Mouse (Mus musculus): ENCODE data around the gene Sertad3.

Sertad3 gene

DNA sequence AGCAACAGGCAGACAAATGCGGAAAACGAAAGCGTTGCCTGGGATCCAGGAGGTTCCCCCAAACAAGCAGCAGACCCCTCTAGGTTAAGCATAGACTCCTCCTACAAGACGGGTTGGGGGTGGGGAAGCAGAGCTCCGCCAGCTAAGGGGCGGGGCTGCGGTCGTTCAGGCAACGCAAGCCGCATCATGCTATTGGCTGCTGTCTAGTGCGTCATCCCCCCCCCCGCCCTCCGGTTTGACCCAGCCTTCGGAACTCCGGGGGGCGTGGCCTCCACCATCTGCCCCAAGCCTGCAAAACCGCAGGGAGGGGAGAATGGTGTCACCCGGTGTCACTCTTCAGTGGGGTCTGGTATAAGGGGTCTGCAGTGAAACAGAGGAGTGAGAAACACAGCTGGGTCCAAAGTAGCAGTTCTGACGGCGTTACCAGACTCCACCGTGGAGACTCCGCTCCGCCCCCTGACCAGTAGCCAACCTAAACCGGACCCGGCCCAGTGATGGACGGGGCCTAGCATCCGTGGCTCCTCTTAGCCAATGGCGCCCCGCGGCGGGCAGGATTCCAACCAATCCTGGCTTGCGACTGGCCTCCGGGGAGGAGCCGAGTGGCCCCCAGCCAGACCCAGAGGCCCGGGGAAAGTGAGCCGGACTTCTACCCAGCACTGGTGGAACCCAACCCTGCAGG lies at the start of gene Sertad3:
Sertad3 (plus strand) TSS at position 613 of the 679 bp plus-strand sequence.
- DNase-seq (ENCODE audit: low read depth): peak; percentile 99

DNA sequence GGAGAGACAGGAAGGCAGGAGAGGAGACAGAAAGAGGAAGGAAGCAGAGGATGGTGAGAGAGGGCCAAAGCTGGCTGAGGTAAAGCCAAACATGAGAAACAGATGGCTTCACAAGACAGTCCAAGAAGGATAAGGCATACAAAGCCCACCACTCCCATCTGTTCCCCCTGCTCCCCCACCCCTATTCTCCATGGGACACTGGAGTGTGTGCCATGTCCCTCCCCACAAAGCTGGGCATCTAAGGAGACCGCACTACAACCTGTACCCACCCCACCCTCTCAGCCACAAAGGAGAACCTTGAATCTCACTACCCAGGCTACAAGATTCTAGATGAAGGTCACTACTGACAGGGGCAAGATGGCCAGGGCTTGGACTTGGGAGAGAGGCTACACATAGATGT lies 46.2 kb upstream of the Sertad3 start:
- no peak for DNase-seq (ENCODE audit: low read depth)

DNA sequence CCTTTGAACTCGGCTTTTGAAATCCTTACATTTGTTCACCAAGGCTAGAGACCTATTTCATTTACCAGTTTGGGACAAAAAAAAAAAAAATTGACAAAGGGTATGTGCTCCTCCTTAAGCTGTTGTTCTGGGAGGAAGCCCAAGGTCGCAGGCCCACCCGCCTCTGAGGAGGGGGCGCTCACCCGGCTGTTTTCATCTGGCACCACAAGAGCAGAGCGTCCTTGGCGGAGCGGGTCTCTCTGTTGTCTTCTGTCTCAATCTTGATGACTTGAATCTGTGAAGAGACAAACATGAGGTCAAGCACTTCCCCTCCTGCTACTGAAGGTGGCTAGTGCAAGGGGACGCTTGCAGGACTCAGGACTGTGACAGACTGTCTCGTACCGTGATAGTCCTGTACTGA lies 45.6 kb upstream of the Sertad3 start:
- no peak for DNase-seq (ENCODE audit: low read depth)

DNA sequence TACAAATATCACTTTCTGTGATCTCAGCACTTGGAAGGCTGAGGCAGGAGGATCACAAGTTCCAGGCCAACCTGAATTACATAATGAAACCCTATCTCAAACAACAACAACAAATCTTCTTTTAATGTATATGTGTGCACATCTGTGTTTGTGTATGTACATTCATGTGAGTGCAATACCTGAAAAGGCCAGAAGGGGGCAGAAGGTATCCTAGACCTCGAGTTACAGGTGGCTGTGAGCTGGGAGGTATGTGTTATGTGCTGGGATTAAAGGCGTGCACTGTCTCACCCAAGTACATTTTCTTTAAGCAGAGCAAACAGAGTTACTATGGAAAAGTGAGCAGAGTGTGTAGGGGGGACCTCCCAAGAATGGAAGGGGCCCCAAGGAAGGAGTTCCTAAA lies 44.4 kb upstream of the Sertad3 start:
- DNase-seq (ENCODE audit: low read depth): peak; percentile 29

DNA sequence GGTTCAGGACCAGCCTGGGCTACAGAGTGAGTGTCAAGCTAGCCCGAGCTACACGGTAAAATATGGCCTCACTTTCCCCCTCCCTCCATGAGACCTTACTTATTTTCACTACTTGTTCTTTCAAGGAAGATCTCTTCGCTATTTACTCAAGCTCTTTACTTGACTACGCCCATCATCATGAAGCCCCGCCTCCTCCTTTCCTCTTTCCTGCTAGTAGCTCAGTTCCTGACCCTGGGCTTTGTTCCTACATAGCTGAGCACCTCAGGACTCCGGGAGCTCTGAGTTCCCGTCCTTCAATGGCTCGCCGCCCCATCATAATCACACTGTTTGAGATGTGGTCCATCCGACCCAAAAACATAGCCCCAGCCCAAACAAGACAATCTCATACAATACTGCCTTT lies 40.2 kb upstream of the Sertad3 start:
- no peak for DNase-seq (ENCODE audit: low read depth)

DNA sequence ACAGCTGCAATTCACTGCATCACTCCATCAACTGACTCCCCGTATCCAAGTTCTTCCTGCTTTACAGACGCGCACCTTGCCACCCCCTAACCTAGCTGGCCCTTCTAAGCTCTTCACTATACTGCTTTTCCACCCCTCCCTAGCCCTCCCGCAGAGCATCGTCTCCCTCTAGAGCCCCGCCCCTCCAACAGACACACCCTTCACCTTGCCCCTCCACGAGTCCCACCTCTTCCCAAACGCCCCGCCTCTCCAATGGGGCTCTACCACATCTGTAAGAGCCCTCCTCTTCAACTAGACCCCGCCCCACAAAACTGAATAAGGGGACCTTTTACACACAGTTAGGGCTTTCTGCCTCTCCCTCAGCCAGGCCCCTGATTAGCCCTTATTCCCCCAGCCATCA lies 39.8 kb upstream of the Sertad3 start:
- DNase-seq (ENCODE audit: low read depth): no peak

DNA sequence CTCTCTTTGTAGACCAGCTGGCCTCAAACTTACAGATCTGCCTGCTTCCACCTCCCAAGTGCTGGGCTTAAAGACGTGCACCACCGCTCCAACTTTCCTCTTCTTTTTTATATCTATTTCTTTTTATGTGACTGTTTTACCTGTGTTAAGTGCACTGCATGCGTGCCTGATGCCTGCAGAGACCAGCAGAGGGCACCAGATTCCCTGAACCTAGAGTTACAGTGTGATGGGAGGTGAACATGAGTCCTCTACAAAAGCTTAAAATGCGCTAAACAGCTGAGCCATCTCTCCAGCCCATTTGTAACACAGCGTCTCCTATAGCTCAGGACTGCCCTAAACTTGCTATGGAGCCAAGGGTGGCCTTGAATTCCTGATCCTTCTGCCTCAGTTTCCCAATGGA lies 36.0 kb upstream of the Sertad3 start:
- DNase-seq (ENCODE audit: low read depth): peak; percentile 77

DNA sequence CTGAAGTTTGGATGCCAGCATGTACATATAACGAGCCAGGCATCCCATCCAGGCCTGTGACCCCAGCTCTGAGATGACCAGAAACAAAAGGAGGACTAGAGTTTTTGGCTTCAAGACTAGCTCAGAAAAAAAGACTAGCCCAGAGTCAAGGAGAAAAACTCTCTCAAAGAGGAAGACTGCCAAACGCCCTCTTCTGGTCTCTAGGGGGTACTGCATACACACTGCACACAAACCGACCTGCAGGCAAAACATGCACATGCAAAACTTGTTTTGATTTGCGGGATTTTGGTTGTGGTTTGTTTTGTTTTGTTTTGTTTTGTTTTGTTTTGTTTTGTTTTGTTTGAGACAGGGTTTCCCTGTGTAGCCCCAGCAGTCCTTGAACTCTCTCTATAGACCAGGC lies 33.6 kb upstream of the Sertad3 start:
- DNase-seq (ENCODE audit: low read depth): peak; percentile 31

DNA sequence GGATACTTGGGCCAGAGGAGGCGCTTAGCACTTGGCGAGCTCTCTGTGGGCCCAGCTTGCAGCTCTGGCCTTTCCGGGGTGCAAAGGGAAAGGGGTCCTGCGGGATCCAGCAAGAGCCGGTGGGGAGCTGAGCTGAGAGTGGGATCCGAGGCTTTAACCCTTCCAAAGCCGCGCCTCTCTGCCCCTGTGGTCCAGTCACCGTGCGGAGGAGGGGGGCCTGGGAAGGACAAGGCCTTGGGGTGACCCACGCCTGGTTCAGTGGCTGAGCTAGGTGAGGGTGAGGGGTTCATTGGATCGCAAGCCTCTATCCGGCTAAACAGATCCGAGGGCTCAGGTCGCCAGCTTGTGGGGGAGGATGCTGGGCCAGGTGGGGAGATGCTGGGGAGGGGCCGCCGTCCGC lies 27.5 kb upstream of the Sertad3 start:
- DNase-seq (ENCODE audit: low read depth): no peak

DNA sequence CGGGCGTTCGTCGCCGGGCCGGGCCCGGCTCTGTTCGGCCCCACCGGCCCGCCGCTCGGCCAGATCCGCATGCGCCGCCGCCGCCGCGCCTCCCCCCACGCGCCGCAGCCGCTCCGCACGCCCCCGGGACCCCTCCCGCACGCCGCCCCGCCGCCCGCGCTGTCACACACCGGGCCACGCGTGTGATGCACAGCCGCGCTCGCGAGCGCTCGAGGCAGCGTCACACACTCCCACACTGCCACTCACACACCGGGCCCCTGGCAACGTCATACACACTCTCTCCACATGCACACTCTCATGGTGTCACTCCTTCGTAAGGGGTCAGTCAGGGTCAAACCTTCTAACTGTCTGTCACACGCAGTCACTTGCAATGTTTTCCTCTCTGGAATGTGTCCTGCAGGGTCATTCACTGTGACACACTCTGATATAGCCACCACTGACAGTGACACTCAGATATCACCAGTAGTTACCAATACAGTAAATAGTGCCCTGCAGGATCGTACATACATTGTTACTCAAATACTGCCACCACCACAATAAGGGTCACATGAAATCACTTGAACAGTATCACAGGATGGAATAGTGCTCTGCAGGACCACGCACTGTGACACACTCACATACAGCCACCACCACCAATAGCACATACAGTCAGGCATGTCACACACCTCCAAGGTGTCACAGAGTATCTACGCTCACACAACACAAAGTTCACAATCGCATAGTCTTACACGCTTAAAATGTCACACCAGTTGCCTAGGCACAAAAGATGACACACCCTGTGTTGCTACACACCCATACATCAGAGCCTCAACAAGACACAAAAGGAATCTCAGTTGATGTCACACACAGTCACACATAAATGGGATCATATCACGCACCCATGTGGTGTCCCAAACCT lies 26.8 kb upstream of the Sertad3 start:
- peak; percentile 62 for DNase-seq (ENCODE audit: low read depth)

DNA sequence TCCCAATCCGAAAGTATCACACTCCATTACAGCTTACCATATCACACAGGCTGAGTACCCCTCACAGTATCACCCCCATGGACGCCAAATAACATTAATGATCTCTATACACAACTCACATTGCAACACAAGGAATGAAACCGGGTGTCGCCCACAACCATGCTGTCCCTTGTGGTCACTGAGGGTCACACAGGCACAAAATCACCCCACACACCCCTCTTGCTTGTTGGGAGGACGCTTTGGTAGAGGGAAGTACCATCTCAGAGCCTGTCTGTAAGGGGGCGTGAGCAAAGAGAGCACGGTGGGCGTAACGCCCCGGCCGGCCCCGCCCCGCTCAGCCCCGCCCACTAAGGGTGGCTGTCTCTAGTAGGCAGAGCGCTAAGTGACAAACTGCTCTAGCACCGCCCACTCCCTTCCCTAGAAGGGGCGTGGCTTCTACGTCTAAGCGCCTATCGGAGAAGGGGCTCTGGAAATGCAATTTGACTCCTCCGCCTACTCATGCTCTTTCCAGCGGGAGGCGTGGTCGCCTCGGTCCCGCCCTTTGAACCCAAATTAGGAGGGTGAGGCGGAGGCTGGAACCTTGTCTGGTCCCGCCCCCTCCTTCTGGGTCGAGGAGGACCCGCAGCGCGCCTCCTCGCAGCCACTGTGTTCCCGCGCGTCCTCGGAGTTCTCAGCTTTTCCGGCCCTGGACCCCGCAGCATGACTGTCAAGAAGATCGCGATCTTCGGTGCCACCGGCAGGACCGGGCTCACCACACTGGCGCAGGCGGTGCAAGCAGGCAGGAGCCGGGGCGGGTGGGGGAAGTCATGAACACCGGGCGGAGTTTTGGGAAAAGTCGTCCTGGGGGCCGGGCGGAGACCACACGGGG lies 25.9 kb upstream of the Sertad3 start, which contains the start of the genes Sptbn4 and Blvrb:
Sptbn4 (minus strand) TSS at position 268 of the 868 bp plus-strand sequence.
Blvrb (plus strand) TSS at position 560 of the 868 bp plus-strand sequence.
- peak; percentile 98 for DNase-seq (ENCODE audit: low read depth)

DNA sequence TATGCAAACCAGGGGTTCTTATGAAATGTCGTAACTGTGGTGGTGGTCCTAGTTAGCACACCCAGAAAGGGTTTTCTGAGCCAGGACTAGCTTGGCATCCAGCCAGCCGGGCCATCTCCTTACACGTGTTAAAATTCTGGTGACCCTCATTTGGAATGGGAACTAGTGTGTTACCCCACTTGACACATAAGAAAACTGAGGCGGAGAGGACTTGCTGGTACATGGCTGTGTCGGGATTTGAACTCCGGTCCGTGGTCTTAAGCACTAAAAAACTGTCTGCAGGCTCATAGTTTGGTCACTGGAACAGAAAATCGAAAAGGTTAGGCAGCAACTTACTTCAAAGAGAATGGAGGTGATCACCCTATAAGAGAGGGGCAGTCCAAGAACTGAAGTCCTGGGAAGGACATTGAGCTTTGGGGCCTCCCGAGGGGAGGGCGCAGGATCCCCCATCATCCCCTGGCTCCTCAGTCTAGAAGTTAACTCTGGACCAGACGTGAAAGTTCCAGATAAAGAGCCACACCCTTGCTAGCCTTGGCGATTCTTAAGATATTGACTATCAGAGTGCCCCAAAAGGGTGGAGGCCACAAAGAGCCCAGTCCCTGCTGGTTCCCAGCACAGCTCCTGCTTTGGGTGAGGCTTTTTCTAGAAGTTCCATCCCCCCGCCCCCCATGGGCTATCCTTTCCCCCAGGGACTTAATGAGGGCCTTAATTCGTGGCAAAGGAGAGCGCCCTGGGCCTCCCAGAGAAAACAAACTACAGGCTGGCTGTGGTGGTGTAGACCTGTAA lies 25.0 kb upstream of the Sertad3 start:
- no peak for DNase-seq (ENCODE audit: low read depth)

DNA sequence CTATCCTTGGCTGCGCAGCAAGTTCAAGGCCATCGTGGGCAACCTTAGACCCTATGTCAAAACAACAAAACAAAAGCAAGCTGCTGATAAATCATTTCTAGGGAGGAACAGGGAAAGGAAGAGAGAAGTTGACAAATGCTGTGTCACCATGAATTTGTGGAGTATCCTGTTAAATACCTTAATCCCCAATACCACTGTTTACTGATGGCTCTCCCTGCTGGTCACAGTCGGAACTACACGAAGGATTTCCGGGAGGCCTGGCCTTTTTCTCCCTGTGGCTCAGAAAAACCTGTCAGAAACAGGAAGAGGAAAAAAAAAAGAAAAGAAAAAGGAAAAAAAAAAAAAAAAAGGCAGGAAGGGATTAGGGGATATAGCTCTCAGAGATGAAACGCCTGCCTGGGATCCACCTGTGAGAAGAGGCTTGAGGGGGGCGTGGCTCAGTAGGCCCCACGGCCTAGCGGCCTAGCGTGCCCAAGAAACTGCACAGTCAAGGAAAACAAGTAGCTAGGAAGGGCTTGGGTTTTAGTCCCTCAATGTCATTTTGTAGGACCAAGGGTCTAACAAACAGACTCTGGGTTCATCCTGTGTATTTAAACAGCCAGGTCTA lies 24.2 kb upstream of the Sertad3 start:
- peak; percentile 70 for DNase-seq (ENCODE audit: low read depth)

DNA sequence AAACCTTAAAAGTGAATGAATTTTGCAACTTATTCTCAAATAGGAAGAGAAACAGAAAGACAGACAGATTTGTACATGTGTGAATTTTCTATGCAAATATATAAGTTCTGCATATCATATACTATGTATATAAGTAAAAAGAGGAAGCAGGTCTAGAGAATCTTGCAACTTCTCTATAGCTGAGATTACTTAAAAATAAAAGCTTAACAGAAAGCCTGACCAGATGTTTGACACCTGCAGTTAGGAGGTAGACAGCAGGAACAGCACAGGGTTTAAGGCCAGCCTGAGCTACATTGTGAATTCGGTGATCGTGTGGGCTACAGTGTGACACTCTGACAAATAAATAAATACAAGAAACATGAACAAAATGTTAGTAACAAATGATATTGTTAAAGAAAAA lies 22.2 kb upstream of the Sertad3 start:
- no peak for DNase-seq (ENCODE audit: low read depth)

DNA sequence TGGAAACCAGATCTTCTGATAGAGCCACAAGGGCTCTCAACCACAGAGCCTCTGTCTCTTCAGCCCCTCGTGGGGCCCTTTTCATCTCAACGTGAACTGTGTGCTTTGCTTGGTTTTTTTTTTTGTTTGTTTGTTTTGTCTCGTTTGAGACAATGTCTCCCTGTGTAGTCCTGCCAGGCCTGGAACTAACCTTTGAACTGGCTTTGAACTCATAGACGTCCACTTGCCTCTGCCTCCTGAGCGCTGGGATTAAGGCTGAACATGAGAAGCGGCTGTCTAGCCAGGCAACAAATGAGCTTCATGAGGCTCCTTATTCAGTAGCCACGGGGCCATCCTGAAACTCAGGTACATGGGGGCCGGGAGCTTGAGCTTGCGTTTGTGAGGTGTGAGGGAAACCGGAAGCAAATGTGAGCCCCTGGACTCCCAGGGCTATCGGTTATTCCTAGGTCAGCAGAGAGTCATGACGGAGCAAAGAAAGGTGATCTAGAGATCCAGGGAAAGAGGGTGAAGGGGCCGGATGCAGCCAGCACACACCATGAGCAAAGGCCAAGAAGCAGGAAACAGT lies 21.3 kb upstream of the Sertad3 start:
- DNase-seq (ENCODE audit: low read depth): no peak

DNA sequence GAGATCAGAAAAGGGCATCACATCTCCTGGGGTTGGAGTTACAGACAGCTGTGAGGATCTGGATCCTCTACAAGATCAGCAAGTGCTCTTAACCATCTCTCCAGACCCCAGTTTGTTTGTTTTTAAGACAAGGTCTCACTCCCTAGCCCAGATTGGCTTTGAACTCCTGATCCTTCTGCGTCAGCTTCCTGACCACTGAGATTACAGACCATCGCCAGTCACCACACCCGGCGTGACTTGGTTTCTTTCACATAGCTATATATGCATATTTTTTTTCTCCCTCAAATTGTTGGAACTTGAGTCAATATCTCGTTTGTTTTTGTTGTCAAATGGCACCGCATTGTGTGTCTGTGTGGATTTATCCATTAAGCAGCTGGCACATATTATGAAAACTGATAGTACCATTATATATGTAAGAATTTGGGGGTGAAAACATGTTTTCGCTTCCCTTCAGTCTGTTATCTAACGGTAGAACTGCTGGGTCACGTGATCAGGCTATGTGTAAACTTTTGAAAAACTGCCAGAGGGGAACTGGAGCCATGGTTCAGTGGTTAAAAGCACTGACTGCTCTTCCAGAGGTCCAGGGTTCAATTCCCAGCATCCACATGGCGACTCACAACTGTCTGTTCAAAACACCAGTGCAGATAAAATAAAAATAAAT lies 19.0 kb upstream of the Sertad3 start:
- no peak for DNase-seq (ENCODE audit: low read depth)

DNA sequence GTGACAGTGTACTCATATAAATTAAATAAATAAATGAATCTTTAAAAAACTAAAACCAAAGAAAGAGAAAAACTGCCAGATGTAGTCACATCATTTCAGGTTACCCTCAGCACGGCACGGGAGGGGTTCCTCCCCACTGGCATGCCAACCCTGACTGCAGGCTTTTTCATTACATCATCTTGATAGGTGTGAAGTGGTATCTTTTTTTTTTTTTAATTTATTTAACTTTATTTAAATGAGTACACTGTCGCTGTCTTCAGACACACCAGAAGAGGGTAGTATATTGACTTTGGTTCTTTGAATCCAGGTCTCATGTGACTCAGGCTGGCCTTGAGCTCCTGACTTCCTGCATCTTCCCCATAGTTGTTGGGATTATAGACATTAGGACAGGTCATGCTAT lies 18.3 kb upstream of the Sertad3 start:
- DNase-seq (ENCODE audit: low read depth): no peak

DNA sequence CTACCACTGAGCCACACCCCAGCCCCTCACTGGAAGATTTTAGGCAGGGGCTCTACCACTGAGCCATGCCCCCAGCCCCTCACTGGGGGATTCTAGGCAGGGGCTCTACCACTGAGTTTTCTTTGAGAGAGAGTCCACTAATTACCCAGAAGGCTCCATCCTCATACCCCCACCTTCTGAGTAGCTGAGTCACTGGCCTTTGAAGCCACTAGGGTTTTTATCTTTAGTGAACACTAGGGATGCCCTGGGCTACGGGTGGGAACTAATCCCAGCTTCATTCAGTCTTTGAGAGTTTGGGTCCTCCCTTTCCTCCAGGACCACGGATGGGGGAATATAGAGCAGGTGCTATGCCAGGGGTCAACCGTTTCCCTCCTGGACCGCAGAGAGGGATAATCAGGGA lies 15.0 kb upstream of the Sertad3 start:
- DNase-seq (ENCODE audit: low read depth): no peak

DNA sequence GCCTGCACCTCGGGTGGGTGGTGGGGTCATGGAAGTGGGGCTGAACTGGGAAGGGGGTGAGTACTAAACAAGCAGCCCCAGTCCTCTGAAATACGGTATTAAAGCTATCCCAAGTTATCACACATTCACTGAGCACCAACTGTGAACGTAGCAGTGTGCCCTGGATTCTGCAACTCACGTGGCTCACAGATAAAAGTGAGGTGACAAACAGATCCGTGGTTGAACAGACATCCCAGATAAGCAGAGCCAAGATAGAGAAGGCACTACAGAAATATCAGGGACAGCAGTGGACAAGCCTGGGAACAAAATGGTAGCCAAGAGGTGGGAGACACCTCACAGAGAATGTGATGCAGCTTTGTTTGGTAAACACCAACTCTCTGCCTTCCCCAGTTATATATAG lies 13.9 kb upstream of the Sertad3 start:
- no peak for DNase-seq (ENCODE audit: low read depth)

DNA sequence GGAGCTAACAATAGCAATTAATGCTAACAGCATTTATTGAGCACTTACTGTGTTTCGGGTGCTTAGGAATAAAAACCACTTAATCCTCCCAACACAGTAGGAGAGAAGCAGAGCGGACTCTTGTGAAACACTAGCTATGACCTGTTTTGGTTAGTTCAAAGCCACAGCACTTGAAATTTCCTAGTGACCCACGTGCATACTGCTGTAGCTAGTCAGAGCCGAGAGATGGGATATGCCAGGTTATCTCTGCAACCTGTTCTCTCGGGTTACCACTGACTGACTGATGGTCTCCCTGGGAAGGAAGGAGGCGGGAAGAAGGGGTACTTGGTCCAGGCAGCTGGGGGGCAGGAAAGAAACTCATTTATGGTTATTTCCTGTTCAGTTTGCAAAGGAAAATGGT lies 13.1 kb upstream of the Sertad3 start:
- DNase-seq (ENCODE audit: low read depth): no peak

All from naive thymus-derived CD4-positive, alpha-beta T cell, adult 2 months (primary cell).